Mouse (Mus musculus): ENCODE measurements around the gene Capn15.

DNA sequence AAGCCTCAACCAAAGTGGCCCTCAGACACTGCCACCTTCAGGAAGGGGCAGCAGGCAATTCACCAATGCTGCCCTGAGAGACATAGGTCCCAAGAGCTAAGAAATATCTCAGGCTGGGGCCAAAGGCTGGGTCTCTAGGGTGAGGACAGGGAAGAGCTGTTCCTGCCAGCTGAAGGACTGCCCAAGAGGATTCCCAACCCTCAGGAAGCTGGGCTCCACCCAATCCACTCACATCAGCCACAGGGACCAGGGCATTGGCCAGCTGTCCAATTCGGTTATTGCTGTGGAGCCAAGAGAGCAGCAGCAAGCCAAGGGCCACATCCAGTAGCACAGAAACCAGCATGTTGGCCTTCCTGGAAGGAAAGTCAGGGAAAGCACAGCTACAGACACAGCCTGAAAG, 51.1 kb downstream of the Capn15 start:
- TF ChIP-seq MAFK (IDR thresholded peaks at IDR 0.05; ENCODE audit: insufficient replicate concordance, low read length) (no peak), CTCF (conservative IDR thresholded peaks at IDR 0.05 in 1 of 2, IDR thresholded peaks at IDR 0.05 in 1 of 2; ENCODE audit: low read depth in 2 of 2, low read length in 2 of 2) (no peak), POLR2A (IDR thresholded peaks at IDR 0.05; ENCODE audit: low read depth, low read length) (no peak), MAZ (IDR thresholded peaks at IDR 0.05; ENCODE audit: low read depth, low read length) (no peak), MEF2A (IDR thresholded peaks at IDR 0.05; ENCODE audit: borderline replicate concordance, low read depth, low read length) (no peak), BHLHE40 (IDR thresholded peaks at IDR 0.05; ENCODE audit: low read depth, low read length) (no peak), RCOR1 (conservative IDR thresholded peaks at IDR 0.05; ENCODE audit: low read depth, low read length) (no peak), GABPA (IDR thresholded peaks at IDR 0.05; ENCODE audit: insufficient replicate concordance, low read depth, low read length) (no peak), CHD2 (IDR thresholded peaks at IDR 0.05; ENCODE audit: low read length) (no peak)

Data from CH12.LX (cell line).